Mouse (Mus musculus): ENCODE measurements at regions not wholly inside any gene's neighbourhood (a gene's known extent, or its start where the extent isn't known, plus 50 kb on each side); places are given as distances from the start of the nearest gene placed in this dataset.

GRCm38 (mm10) chr9:82484341-82484740, 345.0 kb upstream of the Irak1bp1 start:
- whole genome bisulfite sequencing = 100% methylated on average over 1 of the region's 1 CpGs
- Histone ChIP-seq H3K9me3 (replicated peaks; ENCODE audit: control insufficient read depth, low read length, poor library complexity, severe bottlenecking) (no peaks in the 10 kb centered on the region), H3K4me2 (ENCODE audit: low read length) (no peak overlapping the region), H3K4me3 (ENCODE audit: low read depth, low read length) (no peak overlapping the region), H3K4me1 (ENCODE audit: control insufficient read depth, insufficient read depth, low read length) (no peaks in the 10 kb centered on the region), H3K27me3 (ENCODE audit: control insufficient read depth, insufficient read depth, low read depth, low read length) (no peaks in the 10 kb centered on the region), H3K9ac (ENCODE audit: low read depth, low read length) (no peak overlapping the region), H3K36me3 (ENCODE audit: control insufficient read depth, insufficient read depth, low read length) (no peaks in the 10 kb centered on the region), H3K27ac (ENCODE audit: low read length) (no peak overlapping the region)
- ATAC-seq = no peak

GRCm38 (mm10) chr9:82493440-82493839, 335.9 kb upstream of the Irak1bp1 start:
- Histone ChIP-seq H3K9me3 (replicated peaks; ENCODE audit: control insufficient read depth, low read length, poor library complexity, severe bottlenecking) (no peaks in the 10 kb centered on the region), H3K36me3 (ENCODE audit: control insufficient read depth, insufficient read depth, low read length) (no peaks in the 10 kb centered on the region), H3K4me1 (ENCODE audit: control insufficient read depth, insufficient read depth, low read length) (no peaks in the 10 kb centered on the region), H3K9ac (ENCODE audit: low read depth, low read length) (no peak overlapping the region), H3K27me3 (ENCODE audit: control insufficient read depth, insufficient read depth, low read depth, low read length) (no peaks in the 10 kb centered on the region), H3K4me2 (ENCODE audit: low read length) (no peak overlapping the region), H3K27ac (ENCODE audit: low read length) (no peak overlapping the region), H3K4me3 (ENCODE audit: low read depth, low read length) (no peak overlapping the region)
- no peak for ATAC-seq

- Histone ChIP-seq H3K4me2 (ENCODE audit: low read length) (no peak overlapping the region), H3K9me3 (replicated peaks; ENCODE audit: control insufficient read depth, low read length, poor library complexity, severe bottlenecking) (no peaks in the 10 kb centered on the region), H3K27ac (ENCODE audit: low read length) (no peak overlapping the region), H3K4me3 (ENCODE audit: low read depth, low read length) (no peak overlapping the region), H3K9ac (ENCODE audit: low read depth, low read length) (no peak overlapping the region), H3K27me3 (ENCODE audit: control insufficient read depth, insufficient read depth, low read depth, low read length) (no peaks in the 10 kb centered on the region), H3K4me1 (ENCODE audit: control insufficient read depth, insufficient read depth, low read length) (no peaks in the 10 kb centered on the region), H3K36me3 (ENCODE audit: control insufficient read depth, insufficient read depth, low read length) (no peaks in the 10 kb centered on the region)
- WGBS = 24% methylated on average over 2 of the region's 2 CpGs
- peak; percentile 42; the same call in 1 of the 2 replicates for ATAC-seq
Measured at GRCm38 (mm10) chr9:82510014-82510413, 319.3 kb upstream of the Irak1bp1 start.

- Histone ChIP-seq H3K36me3 (ENCODE audit: control insufficient read depth, insufficient read depth, low read length) (no peaks in the 10 kb centered on the region), H3K4me2 (ENCODE audit: low read length) (no peak overlapping the region), H3K27ac (ENCODE audit: low read length) (no peak overlapping the region), H3K9ac (ENCODE audit: low read depth, low read length) (no peak overlapping the region), H3K27me3 (ENCODE audit: control insufficient read depth, insufficient read depth, low read depth, low read length) (no peaks in the 10 kb centered on the region), H3K9me3 (replicated peaks; ENCODE audit: control insufficient read depth, low read length, poor library complexity, severe bottlenecking) (no peaks in the 10 kb centered on the region), H3K4me3 (ENCODE audit: low read depth, low read length) (no peak overlapping the region), H3K4me1 (ENCODE audit: control insufficient read depth, insufficient read depth, low read length) (no peaks in the 10 kb centered on the region)
- no peak for ATAC-seq
- WGBS = 8% methylated on average over 1 of the region's 1 CpGs
Measured at GRCm38 (mm10) chr9:82518993-82519392, 310.3 kb upstream of the Irak1bp1 start.

GRCm38 (mm10) chr9:82527867-82528385, 301.4 kb upstream of the Irak1bp1 start:
- H3K9ac ChIP-seq (ENCODE audit: low read depth, low read length) = no peak overlapping the region
- no peak overlapping the region for H3K4me3 ChIP-seq (ENCODE audit: low read depth, low read length)
- no peaks in the 10 kb centered on the region for H3K36me3 ChIP-seq (ENCODE audit: control insufficient read depth, insufficient read depth, low read length)
- no peak overlapping the region for H3K27ac ChIP-seq (ENCODE audit: low read length)
- no peaks in the 10 kb centered on the region for H3K4me1 ChIP-seq (ENCODE audit: control insufficient read depth, insufficient read depth, low read length)
- H3K4me2 ChIP-seq (ENCODE audit: low read length) = no peak overlapping the region
- 73% methylated on average over 8 of the region's 8 CpGs for WGBS
- no peak for ATAC-seq
- H3K27me3 ChIP-seq (ENCODE audit: control insufficient read depth, insufficient read depth, low read depth, low read length) = no peaks in the 10 kb centered on the region
- no peaks in the 10 kb centered on the region for H3K9me3 ChIP-seq (replicated peaks; ENCODE audit: control insufficient read depth, low read length, poor library complexity, severe bottlenecking)

GRCm38 (mm10) chr9:82552726-82553125, 276.6 kb upstream of the Irak1bp1 start:
- no peak overlapping the region for H3K4me2 ChIP-seq (ENCODE audit: low read length)
- H3K27ac ChIP-seq (ENCODE audit: low read length) = no peak overlapping the region
- peak; percentile 66 for ATAC-seq
- H3K36me3 ChIP-seq (ENCODE audit: control insufficient read depth, insufficient read depth, low read length) = no peaks in the 10 kb centered on the region
- no peak overlapping the region for H3K4me3 ChIP-seq (ENCODE audit: low read depth, low read length)
- no peak overlapping the region for H3K9ac ChIP-seq (ENCODE audit: low read depth, low read length)
- H3K9me3 ChIP-seq (replicated peaks; ENCODE audit: control insufficient read depth, low read length, poor library complexity, severe bottlenecking) = no peaks in the 10 kb centered on the region
- H3K4me1 ChIP-seq (ENCODE audit: control insufficient read depth, insufficient read depth, low read length) = no peaks in the 10 kb centered on the region
- no peaks in the 10 kb centered on the region for H3K27me3 ChIP-seq (ENCODE audit: control insufficient read depth, insufficient read depth, low read depth, low read length)
- WGBS = 57% methylated on average over 6 of the region's 6 CpGs

GRCm38 (mm10) chr9:82553213-82553612, 276.1 kb upstream of the Irak1bp1 start:
- Histone ChIP-seq H3K9me3 (replicated peaks; ENCODE audit: control insufficient read depth, low read length, poor library complexity, severe bottlenecking) (no peaks in the 10 kb centered on the region), H3K36me3 (ENCODE audit: control insufficient read depth, insufficient read depth, low read length) (no peaks in the 10 kb centered on the region), H3K4me2 (ENCODE audit: low read length) (no peak overlapping the region), H3K27me3 (ENCODE audit: control insufficient read depth, insufficient read depth, low read depth, low read length) (no peaks in the 10 kb centered on the region), H3K27ac (ENCODE audit: low read length) (no peak overlapping the region), H3K4me1 (ENCODE audit: control insufficient read depth, insufficient read depth, low read length) (no peaks in the 10 kb centered on the region), H3K4me3 (ENCODE audit: low read depth, low read length) (no peak overlapping the region), H3K9ac (ENCODE audit: low read depth, low read length) (no peak overlapping the region)
- no peak for ATAC-seq
- WGBS = 75% methylated on average over 3 of the region's 3 CpGs

GRCm38 (mm10) chr9:82562551-82563465, 266.5 kb upstream of the Irak1bp1 start:
- 68% methylated on average over 1 of the region's 1 CpGs for WGBS
- Histone ChIP-seq H3K9ac (ENCODE audit: low read depth, low read length) (no peak overlapping the region), H3K27me3 (ENCODE audit: control insufficient read depth, insufficient read depth, low read depth, low read length) (no peaks in the 10 kb centered on the region), H3K27ac (ENCODE audit: low read length) (no peak overlapping the region), H3K4me3 (ENCODE audit: low read depth, low read length) (no peak overlapping the region), H3K4me2 (ENCODE audit: low read length) (no peak overlapping the region), H3K36me3 (ENCODE audit: control insufficient read depth, insufficient read depth, low read length) (no peaks in the 10 kb centered on the region), H3K4me1 (ENCODE audit: control insufficient read depth, insufficient read depth, low read length) (no peaks in the 10 kb centered on the region), H3K9me3 (replicated peaks; ENCODE audit: control insufficient read depth, low read length, poor library complexity, severe bottlenecking) (no peaks in the 10 kb centered on the region)
- no peak for ATAC-seq

- Histone ChIP-seq H3K4me2 (ENCODE audit: low read length) (no peak overlapping the region), H3K36me3 (ENCODE audit: control insufficient read depth, insufficient read depth, low read length) (no peaks in the 10 kb centered on the region), H3K4me3 (ENCODE audit: low read depth, low read length) (no peak overlapping the region), H3K27ac (ENCODE audit: low read length) (no peak overlapping the region), H3K9ac (ENCODE audit: low read depth, low read length) (no peak overlapping the region), H3K27me3 (ENCODE audit: control insufficient read depth, insufficient read depth, low read depth, low read length) (no peaks in the 10 kb centered on the region), H3K4me1 (ENCODE audit: control insufficient read depth, insufficient read depth, low read length) (no peaks in the 10 kb centered on the region), H3K9me3 (replicated peaks; ENCODE audit: control insufficient read depth, low read length, poor library complexity, severe bottlenecking) (no peaks in the 10 kb centered on the region)
- ATAC-seq = peak; percentile 42; the same call in 1 of the 2 replicates
- 42% methylated on average over 4 of the region's 4 CpGs for WGBS
Measured at GRCm38 (mm10) chr9:82581373-82582018, 247.8 kb upstream of the Irak1bp1 start.

All from midbrain, embryonic 16.5 days (tissue).